Mouse (Mus musculus) inflammation-experienced regulatory T-cells, adult 6 months (primary cell): ENCODE measurements around the gene Tmem63a. TPM values are rescaled to one million over a fixed set of nuclear protein-coding genes. Genes with fewer than 3 reads are reported as not detected.
"Not testable (repeated sequence)": the region's sequence is repeated elsewhere in the genome, so short reads cannot be mapped to it uniquely, and the experiment has no call there.

Source experiments
- ATAC-seq: one replicate; pipeline ENCODE4 v1.8.0; 2017
- polyA plus RNA-seq, 3 experiments: library from polyadenylated mRNA; unstranded; fragments of 100-300 nt; shearing (Covaris generic); gene quantifications; one replicate each; pipeline ENCODE4 v1.2.1; 2017

Gene Tmem63a
- 10 to 100 TPM; 12.8 to 18.6 (median 14.0) TPM for polyA plus RNA-seq

DNA sequence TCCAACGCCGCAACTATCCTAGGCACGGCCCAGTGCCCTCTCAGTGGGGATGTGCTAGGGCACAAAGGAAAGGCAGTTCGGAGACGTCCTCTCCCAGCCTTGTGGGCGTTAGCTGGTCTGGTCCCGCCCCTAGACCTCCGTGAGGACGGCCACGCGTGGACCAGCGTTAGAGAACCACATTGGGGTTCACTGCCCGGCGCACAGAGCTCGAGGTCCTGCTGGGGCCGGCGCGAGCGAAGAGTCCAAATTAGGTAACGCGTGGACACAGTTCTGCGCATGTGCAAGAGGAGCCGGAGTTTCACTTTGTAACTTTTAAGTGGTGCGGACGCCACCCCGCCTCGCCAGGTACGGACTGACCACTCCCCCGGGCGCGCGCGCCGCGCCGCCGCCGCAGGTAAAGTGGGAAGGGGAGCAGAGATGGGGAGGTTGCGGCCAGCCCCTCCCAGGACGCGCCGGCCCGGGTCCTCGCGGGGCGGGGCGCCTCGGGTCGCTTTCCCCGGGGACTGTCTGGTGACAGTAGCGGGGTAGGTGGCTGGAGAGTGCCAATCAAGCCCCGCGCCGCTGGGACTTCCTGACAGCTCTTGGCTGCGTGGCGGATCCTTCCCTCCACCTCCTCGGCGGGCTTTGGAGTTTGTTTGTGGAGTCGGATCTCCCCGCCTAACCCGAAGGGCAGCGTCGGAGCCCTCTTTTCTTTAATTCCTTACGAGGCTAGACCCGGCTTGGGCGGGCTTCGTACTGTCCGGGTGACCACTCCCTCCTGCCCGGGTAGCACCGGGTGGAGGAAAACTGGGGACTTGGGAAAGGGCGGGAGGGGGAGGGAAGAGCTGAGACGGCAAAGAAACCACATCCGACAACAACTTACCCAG, at the start of gene Tmem63a:
TSS of gene Tmem63a (plus strand) at position 179 of the 866 bp plus-strand sequence.
- ATAC-seq, result peak; percentile 67

DNA sequence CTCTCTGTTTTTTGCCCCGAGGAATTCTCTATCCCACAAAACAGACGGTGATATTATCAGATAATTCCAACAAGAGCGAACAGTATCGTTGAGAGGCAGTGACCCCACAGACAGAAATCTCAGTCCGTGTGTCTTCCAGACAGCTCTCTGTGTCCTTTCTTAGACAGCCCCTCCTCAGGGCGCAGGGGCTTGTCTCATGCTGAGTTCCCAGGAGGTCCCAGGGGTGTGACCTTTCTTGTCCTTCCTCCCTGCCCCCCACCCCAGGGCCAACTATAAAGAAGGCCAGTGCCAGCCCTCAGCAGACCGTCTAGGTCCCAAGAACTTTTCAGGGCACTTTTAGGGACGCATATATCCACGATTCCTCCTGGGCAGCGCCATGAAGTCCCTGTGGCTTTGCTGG, 49.3 kb upstream of the Tmem63a start, which contains the start of gene Lefty2:
TSS of gene Lefty2 (plus strand) at position 301 of the 400 bp plus-strand sequence.
- ATAC-seq, result no peak

DNA sequence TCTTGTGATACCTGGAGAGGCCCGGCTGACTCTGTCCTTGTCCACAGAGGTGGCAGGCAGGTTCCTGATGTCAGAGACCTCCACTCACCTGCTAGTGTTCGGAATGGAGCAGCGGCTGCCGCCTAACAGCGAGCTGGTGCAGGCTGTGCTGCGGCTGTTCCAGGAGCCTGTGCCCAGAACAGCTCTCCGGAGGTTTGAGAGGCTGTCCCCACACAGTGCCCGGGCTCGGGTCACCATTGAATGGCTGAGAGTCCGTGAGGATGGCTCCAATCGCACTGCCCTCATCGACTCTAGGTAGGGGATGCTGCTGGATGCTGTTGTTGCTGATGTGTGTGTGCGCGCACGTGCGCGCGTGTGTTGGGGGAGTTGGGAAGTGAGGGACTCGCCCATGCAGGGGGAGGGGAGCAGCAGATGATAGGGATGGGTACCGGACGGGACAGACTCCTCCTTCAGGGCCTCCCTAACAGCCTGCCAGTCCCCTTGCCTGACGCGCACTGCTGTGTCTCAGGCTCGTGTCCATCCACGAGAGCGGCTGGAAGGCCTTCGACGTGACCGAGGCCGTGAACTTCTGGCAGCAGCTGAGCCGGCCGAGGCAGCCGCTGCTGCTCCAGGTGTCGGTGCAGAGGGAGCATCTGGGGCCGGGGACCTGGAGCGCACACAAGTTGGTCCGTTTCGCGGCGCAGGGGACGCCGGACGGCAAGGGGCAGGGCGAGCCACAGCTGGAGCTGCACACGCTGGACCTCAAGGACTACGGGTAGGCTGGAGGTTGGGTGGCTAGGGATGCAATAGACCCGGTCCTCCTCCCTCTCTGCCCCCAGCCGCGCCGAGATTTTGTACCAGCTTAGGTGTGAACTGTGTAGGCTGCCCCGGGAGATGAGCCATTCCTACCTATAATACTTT, 47.8 kb upstream of the Tmem63a start:
- not testable (repeated sequence) for ATAC-seq

DNA sequence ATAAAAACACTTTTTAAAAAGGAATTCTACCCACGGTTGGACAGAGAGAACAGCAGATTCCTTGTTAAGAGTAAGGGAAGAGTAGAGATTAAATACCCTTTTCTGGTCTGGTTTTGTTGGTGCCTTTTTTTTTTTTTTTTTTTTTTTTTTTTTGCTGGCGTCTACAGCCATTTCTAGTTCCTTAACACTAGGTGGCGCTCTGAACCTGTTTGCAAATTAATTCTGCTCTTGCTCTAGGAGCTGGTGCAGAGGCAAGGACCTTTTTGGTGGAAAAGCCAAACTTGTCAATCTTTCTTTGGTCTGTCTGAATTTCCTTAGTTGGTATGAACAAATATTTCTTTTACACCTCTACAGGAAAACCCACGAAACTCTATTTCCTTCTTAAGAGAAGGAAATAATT, 41.0 kb upstream of the Tmem63a start:
- no peak for ATAC-seq

DNA sequence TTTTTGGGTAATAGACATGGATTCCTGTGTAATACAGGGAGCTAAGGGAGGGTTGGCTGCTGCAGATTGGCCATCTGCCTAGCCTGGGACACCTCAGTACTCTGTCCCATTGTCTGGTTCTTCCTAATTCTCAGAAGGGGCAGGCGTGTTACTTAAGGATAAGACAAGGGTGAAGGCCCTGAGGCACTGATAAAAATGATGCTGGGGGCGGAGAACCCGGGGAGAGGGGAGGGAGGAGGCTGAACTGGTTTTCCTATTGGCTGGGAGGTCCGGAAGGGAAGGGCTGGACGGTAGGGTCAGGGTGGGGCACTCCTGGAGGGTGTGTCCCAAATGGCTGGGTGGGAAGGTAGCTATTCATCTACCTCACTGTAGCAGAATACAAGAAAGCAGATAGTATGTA, 39.2 kb upstream of the Tmem63a start:
- no peak for ATAC-seq

DNA sequence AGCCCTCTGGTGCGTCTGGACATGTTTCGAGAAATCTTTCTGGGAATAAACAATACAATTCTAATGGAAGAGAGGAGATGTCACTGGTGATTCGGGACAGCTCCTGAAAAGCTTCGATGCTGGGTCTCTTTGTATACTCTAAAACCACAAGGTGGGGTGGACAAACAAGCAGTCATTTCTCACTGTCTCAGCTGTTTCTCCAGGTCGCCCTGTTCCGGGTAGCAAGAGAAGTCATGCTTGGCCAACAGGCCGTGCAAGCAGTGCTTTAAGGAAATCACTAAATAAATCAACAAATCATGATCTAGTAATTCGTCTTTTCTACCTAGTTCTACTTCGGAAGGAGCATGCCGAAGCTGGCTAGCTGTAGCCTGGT, 38.5 kb upstream of the Tmem63a start:
- ATAC-seq, result no peak

DNA sequence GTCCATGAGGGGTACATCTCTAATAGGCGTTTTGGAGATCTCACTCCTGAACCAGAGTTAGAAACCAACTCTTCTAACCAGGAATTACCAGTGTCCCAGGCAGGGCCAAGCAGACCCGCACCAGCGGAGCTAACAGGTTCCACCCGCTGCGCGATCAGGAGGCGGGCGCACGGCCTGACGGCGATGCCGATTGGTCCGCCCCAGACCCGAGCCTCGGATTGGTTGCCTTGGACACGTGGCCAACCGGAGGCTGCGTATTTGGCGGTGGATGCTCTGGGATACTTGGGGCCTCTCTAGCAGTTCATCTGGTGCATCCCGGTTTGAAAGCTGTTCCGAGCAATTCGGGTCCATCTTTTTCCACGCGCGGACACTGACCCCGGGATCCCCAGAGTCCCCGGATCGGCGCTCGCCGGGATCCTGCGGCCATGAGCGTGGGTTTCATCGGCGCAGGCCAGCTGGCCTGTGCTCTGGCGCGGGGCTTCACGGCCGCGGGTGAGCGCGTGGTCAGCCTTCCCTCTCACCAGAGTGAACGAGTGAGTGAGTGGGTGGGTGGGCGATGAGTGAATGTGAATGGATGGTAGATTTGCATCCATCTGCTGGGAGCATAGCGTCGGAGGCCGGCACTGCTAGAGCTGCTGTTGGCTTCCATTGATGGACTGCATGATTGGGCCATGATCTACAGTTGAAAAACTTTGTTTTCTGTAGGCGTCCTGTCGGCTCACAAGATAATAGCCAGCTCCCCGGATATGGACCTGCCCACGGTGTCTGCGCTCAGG, 37.9 kb upstream of the Tmem63a start, which contains the start of gene Pycr2:
TSS of gene Pycr2 (plus strand) at position 255 of the 776 bp plus-strand sequence.
- peak; percentile 98 for ATAC-seq

DNA sequence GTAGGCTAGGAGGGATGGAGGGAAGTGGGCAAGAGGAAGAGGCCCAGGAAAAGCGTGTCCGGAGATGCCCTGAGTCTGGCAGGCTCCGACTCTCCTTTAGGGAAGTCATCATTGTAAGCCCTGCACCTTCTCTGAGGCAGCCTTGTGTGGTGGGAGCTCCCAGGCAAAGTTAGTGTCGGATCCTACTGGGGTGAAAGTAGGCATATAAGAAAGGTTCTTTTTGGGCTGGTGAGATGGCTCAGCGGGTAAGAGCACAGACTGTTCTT, 37.4 kb upstream of the Tmem63a start:
- ATAC-seq, result no peak

DNA sequence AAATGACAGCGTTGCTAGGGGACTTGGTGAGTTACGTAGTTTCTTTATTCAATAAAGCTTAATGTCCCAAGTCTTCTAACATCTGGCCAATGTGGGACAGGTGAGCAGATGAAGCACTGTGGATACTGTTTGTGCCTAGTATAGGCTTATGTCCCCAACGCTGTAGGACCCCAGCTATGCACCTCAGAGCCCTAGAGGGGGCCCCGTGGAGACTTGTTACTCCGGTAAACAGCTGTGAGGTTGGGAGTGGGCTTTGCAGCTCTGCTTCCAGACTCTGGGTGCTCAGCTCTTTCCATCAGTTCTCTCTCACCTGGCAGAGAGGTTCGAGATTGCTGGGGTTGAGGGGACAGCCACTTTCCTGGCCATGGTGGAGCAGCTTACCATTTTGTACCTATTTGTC, 36.8 kb upstream of the Tmem63a start:
- ATAC-seq, result no peak

DNA sequence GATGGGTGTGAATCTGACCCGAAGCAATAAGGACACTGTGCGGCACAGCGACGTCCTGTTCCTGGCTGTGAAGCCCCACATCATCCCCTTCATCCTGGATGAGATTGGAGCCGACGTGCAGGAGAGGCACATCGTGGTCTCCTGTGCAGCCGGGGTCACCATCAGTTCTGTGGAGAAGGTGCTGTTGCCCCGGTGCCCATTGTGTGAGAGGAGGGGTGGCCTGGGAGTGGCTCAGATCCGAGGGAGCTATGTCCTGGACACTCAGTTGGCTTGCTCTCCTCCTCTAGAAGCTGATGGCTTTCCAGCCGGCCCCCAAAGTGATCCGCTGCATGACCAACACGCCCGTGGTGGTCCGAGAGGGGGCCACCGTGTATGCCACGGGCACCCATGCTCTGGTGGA, 36.3 kb upstream of the Tmem63a start:
- no peak for ATAC-seq

DNA sequence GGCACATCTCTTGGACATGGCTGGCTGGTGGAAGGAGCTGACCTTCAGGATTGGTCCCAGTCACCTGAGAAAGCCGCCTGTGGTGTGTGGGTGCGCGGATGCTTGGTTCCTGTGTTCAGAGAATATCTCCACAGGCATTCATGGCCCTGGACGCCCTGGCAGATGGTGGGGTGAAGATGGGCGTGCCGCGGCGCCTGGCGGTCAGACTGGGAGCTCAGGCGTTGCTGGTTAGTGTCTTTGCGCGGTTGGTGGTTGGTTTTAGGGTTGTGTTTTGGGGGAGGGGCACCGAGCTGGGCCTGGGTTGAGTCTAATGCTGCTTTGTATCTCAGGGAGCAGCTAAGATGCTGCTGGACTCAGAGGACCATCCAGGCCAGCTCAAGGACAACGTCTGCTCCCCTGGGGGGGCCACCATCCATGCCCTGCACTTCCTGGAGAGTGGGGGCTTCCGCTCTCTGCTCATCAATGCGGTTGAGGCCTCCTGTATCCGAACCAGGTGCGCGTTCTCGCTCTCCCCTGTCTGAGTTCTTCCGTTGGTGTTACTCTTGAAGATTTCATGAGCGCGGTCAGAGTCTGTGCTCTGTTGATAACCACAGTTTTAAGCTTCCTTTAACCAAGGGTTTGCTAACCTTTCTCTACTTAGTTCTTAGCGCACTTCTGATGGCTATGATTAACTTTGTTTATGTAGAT, 35.5 kb upstream of the Tmem63a start:
- ATAC-seq, result no peak

DNA sequence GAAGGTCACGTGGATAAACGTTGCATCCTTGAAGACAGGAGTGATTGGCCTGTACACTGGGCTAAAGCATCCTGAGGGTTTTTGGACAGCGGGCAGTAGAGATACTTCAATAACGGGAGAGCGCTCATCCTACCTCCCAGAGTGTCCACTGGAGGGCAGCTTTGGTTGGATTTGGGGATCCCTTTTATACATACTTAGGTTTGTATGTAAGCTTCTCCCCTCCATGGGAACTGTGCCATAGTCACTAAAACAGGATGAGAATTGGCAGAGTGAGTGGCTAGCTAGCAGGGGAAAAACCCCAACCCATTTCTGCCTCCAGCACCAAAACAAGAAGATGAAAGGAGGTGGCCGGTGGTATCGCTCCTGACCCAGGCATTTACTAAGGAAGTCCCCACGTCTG, 31.0 kb upstream of the Tmem63a start:
- ATAC-seq, result no peak

DNA sequence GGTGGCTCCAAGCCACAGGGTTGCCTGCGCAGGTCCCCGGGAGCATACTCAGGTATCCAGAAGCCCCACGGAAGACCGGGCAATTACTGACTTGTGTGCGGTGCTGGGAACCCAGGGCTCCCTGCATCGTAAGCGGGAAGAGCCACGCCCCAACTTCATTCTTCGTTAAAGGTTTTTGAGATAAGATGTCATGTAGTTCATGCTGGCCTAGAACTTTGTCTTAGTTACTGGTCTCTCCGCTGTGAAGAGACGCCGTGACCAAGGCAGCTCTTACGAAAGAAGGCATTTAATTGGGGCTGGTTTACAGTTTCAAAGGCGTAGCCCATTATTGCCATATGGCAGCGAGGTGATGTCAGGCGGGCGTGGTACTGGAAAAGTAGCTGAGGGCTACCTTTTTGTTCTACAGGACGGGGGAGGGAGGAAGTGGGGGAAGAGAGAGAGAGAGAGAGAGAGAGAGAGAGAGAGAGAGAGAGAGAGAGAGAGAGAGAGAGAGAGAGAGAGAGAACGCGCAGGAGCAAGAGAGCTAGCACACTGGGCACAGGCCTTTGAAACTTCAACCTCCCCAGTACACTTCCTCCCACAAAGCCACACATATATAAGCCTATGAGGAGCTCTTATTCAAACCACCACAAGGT, 30.4 kb upstream of the Tmem63a start:
- peak; percentile 74 for ATAC-seq

DNA sequence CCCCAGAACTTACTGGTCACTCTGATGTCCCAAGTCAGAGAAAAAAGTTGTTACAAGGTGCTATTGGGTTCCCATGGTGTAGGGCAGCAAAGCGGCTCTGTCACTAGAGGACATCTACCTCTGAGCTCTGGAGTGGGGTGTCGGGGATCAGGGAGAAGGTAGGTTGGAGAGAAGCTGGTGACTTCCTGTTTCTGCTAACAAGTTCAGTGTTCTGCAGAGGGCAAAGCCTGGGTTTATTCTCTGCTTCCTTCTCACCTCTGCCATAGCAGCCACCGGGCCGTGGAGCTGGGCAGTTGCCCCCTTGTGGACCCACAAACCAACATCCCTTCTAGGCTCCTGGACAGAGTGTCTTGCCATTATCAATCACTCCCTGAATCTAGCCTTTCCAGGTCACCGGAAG, 29.4 kb upstream of the Tmem63a start:
- no peak for ATAC-seq

DNA sequence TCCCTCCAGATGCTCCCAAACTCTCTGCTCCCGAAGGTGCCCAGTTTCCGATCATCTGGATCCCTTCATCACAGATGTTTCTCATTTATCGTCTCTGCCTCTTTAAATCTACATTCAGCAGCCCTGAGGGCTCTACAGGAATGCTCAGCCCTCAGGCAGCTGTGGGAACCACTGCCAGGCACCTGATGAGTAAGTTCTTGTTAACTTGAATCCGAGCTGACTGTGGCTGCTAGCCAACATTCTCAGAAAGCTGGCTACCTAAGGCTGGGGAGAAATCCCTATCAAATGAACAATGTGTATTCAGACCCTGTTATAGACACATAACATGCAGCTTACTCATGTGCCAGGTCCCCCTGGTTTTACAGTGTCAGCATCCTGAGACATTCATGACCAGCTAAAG, 28.3 kb upstream of the Tmem63a start:
- ATAC-seq, result no peak

DNA sequence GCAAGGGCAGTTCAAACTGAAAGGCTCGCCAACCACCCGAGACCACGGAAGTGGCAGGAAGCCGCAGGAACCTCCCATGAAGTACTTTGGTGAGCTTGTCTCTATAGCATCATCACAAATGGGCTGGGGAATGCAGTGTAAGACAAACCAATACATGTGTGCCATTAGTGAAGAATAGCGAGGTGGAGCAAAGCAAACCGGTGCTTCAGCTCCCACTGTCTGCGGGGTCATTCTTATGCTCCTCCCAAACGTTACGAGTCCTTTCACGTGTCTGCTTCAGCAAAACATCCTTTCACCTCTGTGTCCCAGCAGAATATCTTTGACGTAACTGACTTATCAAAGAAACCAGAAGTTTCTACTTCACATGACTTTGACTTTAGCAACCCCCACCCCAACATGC, 25.7 kb upstream of the Tmem63a start:
- peak; percentile 44 for ATAC-seq

DNA sequence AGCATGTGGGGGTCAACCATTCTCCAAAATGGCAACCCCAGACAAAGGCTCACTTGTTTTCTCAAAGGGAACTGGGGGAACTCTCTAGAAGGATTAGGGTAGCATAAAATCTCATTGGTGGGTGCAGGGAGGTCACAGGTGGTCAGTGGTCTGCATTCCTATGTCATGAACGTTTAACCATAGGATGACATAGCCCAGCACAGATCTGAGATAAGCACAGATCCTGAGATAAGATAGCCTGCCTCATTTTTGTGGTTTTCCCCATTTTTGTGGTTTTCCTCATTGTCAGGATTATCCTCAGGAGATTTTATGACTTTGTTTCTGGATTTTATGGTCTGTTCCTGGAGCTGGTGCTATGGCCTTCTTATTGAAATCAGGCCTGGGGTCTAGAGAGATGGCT, 25.1 kb upstream of the Tmem63a start:
- no peak for ATAC-seq

DNA sequence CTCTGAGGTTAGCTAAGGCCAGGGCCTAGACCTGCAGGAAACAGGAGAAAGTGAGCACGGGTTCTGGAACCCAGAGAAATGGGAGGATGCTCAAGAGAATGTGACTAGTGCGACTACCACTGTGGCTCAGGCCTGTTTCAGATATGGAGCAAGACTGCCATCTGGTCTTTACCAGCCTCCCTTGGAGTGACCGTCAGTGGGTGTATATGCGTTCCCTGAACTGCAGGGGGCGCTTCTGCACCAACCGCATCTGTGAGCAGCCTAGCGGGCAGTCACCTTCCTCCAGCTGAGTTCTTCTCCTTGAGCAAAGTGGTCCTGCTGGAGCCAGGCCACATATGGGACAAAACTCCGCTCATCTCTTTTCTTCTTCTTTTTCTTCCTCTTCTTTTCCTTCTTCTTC, 22.5 kb upstream of the Tmem63a start:
- ATAC-seq, result no peak

DNA sequence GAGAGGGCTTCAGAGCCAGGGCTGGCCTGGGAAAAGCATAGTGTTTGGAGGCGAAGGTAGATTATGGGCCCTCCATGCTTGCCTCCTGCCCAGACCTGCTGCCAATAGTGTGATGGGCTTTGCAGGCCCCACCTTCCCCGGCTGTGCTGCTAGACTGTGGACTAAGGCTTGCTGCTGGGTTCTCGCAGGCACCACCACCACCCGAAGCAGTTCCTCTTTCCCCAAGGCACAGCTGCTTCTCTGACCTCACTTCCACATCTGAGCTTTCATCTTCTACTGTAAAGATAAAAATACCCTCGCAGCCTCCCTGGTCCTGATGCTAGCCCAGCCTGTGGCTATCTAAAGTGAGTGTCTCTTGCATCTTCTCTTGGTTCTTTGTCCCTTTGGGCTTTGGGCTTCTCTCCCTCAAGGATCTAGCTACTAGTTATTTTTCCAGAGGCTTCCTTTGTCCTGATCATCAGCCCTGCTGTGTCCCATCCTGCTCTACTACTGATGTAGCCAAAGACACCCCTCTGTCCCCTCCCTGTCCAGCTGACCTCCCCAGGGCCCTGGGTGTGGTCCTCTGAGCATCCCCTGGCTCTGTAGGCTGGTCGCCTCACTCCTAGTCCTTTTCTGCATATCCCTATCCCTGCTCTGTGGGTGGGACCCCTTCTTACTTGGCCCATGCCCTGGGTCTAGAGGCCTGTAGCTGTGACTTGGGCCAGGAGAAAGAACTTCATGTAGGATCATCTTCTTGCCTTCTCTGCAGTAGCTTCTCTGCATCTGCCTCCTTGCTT, 19.7 kb upstream of the Tmem63a start:
- no peak for ATAC-seq

DNA sequence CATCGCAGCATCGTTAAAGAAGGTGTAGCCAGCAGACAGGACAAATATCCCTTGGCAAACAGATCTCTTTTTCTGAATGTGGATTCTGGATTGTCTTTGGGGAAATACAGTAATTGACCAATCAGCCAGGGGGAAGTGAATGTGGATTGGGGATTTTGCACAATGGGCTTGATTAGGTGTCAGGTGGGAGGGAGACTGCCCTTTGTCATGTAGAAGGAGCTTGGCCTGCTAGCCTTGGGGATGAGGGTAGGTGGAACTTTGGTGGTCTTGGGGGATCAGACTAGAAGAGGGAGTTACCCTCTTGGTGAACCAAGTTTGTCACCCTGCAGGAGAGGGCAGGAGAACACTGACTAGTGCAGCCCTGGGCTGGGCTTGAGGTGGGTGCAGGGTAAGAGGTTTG, 17.4 kb upstream of the Tmem63a start:
- ATAC-seq, result no peak

DNA sequence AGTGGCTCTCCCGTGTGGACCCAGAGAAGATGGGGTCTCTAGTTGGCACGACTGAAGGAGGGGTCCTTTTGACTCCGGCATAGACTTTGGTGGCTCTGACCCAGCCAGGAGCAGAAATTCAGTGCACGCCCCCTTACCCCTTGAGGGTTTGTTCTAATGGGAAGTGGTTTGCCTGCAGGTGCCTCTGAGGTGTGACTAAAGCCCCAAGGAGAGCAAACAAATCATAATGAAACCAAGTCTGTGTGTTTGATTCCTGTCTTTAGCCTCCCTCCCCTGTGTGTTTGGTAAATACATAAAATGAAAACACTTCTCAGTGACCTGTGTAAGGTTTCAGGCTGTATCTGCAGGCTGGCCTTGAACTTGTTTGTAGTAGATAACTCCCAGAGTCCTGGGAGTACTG, 15.9 kb upstream of the Tmem63a start:
- peak; percentile 65 for ATAC-seq
